Mouse (Mus musculus): Measurements from ENCODE around the gene Cdh4. TPM values are rescaled to one million over a fixed set of nuclear protein-coding genes. Genes with fewer than 3 reads are reported as not detected.
A peak's percentile ranks its signal among the peaks of the same experiment; 100 is the strongest.

The Cdh4 gene
- polyA plus RNA-seq, 1 experiment from 2014 or later = 32.7 TPM

- Histone ChIP-seq H3K36me3 (no peaks in the 10 kb centered on the region), H3K27ac (replicated peaks) (no peak overlapping the region), H3K4me3 (no peak overlapping the region), H3K4me1 (replicated peaks) (peaks cover 45% of the 10 kb centered on the region), H3K9me3 (no peaks in the 10 kb centered on the region), H3K4me2 (no peak overlapping the region), H3K27me3 (peaks cover 30% of the 10 kb centered on the region), H3K9ac (no peak overlapping the region)
- 78% methylated on average over 3 of the region's 3 CpGs for WGBS
- no peak for ATAC-seq (ENCODE audit: low read depth)
Observed at GRCm38 (mm10) chr2:179441086-179441485, 1.1 kb upstream of the Cdh4 start.

GRCm38 (mm10) chr2:179441717-179442116 lies 514 bp upstream of the Cdh4 start:
- Histone ChIP-seq H3K9me3 (no peaks in the 10 kb centered on the region), H3K9ac (peak overlapping the region; percentile 85), H3K4me2 (peak overlapping the region; percentile 91), H3K36me3 (no peaks in the 10 kb centered on the region), H3K27ac (replicated peaks) (peak overlapping the region; percentile 91; the same call in 1 of the 2 replicates), H3K27me3 (peaks cover 29% of the 10 kb centered on the region), H3K4me1 (replicated peaks) (peaks cover 50% of the 10 kb centered on the region), H3K4me3 (peak overlapping the region; percentile 77)
- 4% methylated on average over 8 of the region's 8 CpGs for WGBS
- ATAC-seq (ENCODE audit: low read depth) = peak; percentile 25; the same call in 1 of the 2 replicates

DNA sequence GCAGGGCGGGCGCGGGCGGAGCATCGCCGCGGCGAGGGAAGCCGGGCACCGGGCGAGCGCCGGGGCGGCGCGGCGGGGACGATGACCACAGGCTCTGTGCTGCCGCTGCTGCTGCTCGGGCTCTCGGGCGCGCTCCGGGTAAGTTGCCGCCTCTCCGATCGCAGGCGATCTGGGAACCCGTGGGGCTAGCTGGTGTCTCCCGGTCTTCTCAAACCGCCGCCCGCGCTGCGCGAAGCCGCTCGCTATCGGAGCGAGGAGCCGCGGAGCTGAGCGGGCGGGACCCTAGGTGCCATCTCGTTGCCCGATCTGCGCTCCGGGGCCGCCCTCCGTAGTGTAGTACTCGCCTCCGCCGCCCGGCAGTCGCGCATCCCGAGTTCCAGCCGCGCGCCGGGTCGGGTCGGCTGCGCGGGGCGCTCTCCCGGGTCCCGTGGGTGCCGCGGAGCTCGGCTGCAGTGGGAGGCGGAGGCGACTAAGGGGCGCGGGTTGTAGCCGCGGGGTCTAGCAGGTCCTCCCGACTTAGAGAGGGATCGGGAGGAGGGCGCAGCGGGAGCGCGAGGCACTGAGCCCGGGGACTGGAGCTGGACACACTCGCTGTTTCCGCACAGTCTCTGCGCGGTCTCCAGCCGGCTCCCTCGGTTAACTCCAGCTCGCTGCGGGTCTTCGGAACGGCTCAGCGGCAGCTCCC lies 452 bp downstream of the Cdh4 start:
- Histone ChIP-seq H3K9me3 (no peaks in the 10 kb centered on the region), H3K4me3 (peak overlapping the region; percentile 77), H3K9ac (peak overlapping the region; percentile 85), H3K36me3 (no peaks in the 10 kb centered on the region), H3K27ac (replicated peaks) (peak overlapping the region; percentile 91), H3K27me3 (peaks cover 25% of the 10 kb centered on the region), H3K4me2 (peak overlapping the region; percentile 91), H3K4me1 (replicated peaks) (peaks cover 57% of the 10 kb centered on the region)
- under 1% methylated on average over 73 of the region's 95 CpGs for WGBS
- ATAC-seq (ENCODE audit: low read depth) = peak; percentile 82

DNA sequence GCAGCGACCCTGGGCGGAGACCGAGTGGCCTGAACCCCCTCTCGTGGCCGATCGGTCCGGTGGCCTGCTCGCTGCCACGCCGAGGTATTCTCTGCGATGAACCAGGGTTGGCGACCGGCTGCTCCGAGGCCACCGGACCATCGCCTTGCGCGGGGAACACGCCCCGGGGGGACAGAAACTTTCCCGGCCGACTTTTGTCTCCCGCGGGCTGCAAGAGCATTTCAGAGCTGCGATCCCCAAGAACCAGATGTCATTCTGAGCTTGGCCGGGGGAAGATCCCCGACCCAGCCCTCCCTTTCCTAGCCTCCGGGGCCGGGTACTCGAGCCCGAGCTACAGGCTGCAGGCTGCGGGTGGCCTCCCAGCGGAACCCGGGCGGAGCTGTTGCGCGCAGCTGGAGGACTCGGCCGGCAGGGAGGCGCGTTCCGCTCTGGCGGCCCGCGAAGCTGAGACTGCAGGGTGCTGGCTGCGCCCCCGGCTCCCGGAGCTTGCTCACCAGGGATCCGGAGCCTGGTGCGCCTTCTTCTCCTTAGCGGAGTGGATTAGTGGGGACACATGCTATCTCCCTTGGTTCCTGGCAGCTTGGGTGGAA lies 1.1 kb downstream of the Cdh4 start:
- Histone ChIP-seq H3K27ac (replicated peaks) (peak overlapping the region; percentile 91), H3K36me3 (no peaks in the 10 kb centered on the region), H3K9ac (peak overlapping the region; percentile 85), H3K9me3 (no peaks in the 10 kb centered on the region), H3K4me2 (peak overlapping the region; percentile 91), H3K27me3 (peaks cover 25% of the 10 kb centered on the region), H3K4me1 (replicated peaks) (peaks cover 57% of the 10 kb centered on the region), H3K4me3 (peak overlapping the region; percentile 77)
- WGBS = under 1% methylated on average over 51 of the region's 51 CpGs
- ATAC-seq (ENCODE audit: low read depth) = peak; percentile 34

GRCm38 (mm10) chr2:179443959-179444358 lies 1.7 kb downstream of the Cdh4 start:
- Histone ChIP-seq H3K4me2 (peak overlapping the region; percentile 91), H3K4me3 (peak overlapping the region; percentile 77), H3K4me1 (replicated peaks) (peaks cover 57% of the 10 kb centered on the region), H3K9ac (peak overlapping the region; percentile 85), H3K27me3 (peaks cover 25% of the 10 kb centered on the region), H3K9me3 (no peaks in the 10 kb centered on the region), H3K36me3 (no peaks in the 10 kb centered on the region; the same call in 1 of the 2 replicates), H3K27ac (replicated peaks) (no peak overlapping the region)
- ATAC-seq (ENCODE audit: low read depth) = no peak
- 7% methylated on average over 4 of the region's 11 CpGs for WGBS

- no peak overlapping the region for H3K4me3 ChIP-seq
- 94% methylated on average over 4 of the region's 4 CpGs for WGBS
- no peak overlapping the region for H3K4me2 ChIP-seq
- no peak for ATAC-seq (ENCODE audit: low read depth)
- H3K9me3 ChIP-seq = no peaks in the 10 kb centered on the region; the same call in 1 of the 2 replicates
- H3K27ac ChIP-seq (replicated peaks) = no peak overlapping the region
- peaks cover 16% of the 10 kb centered on the region for H3K27me3 ChIP-seq
- peaks cover 35% of the 10 kb centered on the region for H3K4me1 ChIP-seq (replicated peaks)
- H3K9ac ChIP-seq = no peak overlapping the region
- peaks cover 11% of the 10 kb centered on the region; the same call in 1 of the 2 replicates for H3K36me3 ChIP-seq
Observed at GRCm38 (mm10) chr2:179448256-179448655, 6.0 kb downstream of the Cdh4 start.

DNA sequence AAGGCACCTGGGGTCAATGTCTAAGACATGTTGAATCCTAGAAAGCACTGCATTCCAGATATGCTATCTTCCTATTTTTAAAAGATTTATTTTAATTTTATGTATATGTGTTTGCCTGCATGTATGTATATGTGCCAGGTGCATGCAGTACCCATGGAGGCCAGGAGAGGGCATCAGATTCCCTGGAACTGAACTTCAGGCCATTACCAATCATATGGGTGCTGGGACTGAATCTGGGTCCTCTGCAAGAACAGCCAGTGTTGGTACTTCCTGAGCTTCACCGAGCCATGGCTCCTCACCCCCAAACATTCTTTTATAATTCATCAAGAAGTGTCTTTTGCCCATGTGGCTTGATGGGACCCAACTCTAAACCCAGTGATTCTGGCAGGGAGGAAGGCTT lies 6.8 kb downstream of the Cdh4 start:
- 100% methylated on average over 1 of the region's 1 CpGs for WGBS
- Histone ChIP-seq H3K9me3 (no peaks in the 10 kb centered on the region; the same call in 1 of the 2 replicates), H3K9ac (no peak overlapping the region), H3K27ac (replicated peaks) (no peak overlapping the region), H3K4me1 (replicated peaks) (peaks cover 27% of the 10 kb centered on the region), H3K27me3 (peaks cover 15% of the 10 kb centered on the region), H3K4me3 (no peak overlapping the region), H3K36me3 (peaks cover 11% of the 10 kb centered on the region; the same call in 1 of the 2 replicates), H3K4me2 (no peak overlapping the region)
- ATAC-seq (ENCODE audit: low read depth) = no peak

DNA sequence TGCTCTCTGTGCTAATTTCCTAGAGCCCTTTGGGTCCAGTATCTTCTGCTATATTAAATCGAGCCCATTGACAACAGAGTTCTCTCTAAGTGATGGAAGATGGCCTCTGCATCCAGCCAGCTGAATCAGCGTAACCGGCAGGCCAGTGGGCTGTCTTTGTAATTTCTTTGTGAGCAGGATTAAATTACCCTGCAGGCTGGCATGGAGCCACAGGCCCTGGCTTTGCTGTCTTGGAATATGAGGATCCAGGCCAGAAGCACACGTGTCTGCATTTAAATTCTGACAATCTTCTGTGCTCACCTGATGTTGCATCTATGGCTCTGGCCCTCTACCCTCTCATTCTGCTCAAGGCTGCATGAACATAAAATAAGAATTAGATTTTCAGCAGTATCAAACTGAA lies 17.0 kb downstream of the Cdh4 start:
- Histone ChIP-seq H3K4me3 (no peak overlapping the region), H3K9me3 (peaks cover 59% of the 10 kb centered on the region), H3K36me3 (peaks cover 42% of the 10 kb centered on the region), H3K4me1 (replicated peaks) (no peaks in the 10 kb centered on the region), H3K4me2 (no peak overlapping the region), H3K27me3 (no peaks in the 10 kb centered on the region), H3K9ac (no peak overlapping the region), H3K27ac (replicated peaks) (no peak overlapping the region)
- 77% methylated on average over 4 of the region's 4 CpGs for WGBS
- no peak for ATAC-seq (ENCODE audit: low read depth)

DNA sequence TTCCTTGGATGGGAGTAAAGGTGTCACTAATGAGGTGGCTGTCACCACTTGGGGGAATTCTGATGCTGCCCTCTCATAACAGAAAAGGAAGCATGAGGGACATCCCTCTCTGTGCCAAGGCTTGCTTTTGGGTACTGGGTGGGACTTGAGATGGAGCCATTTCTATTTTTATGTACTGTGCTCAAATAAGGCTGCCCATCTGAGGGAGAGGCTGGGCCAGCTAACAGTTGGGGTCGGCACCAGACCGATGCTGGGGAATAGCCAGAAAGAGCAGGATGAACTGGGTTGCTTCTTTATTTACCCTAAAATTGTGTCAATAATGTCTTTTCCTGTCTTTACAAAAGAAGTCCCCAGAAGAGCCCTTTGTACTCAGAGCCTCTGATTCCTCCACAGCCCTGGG lies 17.4 kb downstream of the Cdh4 start:
- Histone ChIP-seq H3K4me1 (replicated peaks) (no peaks in the 10 kb centered on the region), H3K9me3 (peaks cover 62% of the 10 kb centered on the region), H3K9ac (no peak overlapping the region), H3K27ac (replicated peaks) (no peak overlapping the region), H3K4me2 (no peak overlapping the region), H3K27me3 (no peaks in the 10 kb centered on the region), H3K4me3 (no peak overlapping the region), H3K36me3 (peaks cover 41% of the 10 kb centered on the region)
- WGBS = 98% methylated on average over 2 of the region's 2 CpGs
- no peak for ATAC-seq (ENCODE audit: low read depth)

- H3K4me1 ChIP-seq (replicated peaks) = peaks cover 9% of the 10 kb centered on the region
- H3K9ac ChIP-seq = no peak overlapping the region
- no peak overlapping the region for H3K27ac ChIP-seq (replicated peaks)
- peaks cover 53% of the 10 kb centered on the region for H3K9me3 ChIP-seq
- no peak for ATAC-seq (ENCODE audit: low read depth)
- H3K36me3 ChIP-seq = peaks cover 28% of the 10 kb centered on the region
- WGBS = 92% methylated on average over 4 of the region's 4 CpGs
- H3K27me3 ChIP-seq = no peaks in the 10 kb centered on the region
- no peak overlapping the region for H3K4me3 ChIP-seq
- no peak overlapping the region for H3K4me2 ChIP-seq
Observed at GRCm38 (mm10) chr2:179463514-179463913, 21.3 kb downstream of the Cdh4 start.

- Histone ChIP-seq H3K9ac (no peak overlapping the region), H3K4me1 (replicated peaks) (peaks cover 30% of the 10 kb centered on the region), H3K27ac (replicated peaks) (no peak overlapping the region), H3K27me3 (no peaks in the 10 kb centered on the region), H3K4me3 (no peak overlapping the region), H3K9me3 (peaks cover 13% of the 10 kb centered on the region), H3K36me3 (peaks cover 6% of the 10 kb centered on the region; the same call in 1 of the 2 replicates), H3K4me2 (no peak overlapping the region)
- 77% methylated on average over 8 of the region's 8 CpGs for WGBS
- ATAC-seq (ENCODE audit: low read depth) = no peak
Observed at GRCm38 (mm10) chr2:179467839-179468445, 25.7 kb downstream of the Cdh4 start.

DNA sequence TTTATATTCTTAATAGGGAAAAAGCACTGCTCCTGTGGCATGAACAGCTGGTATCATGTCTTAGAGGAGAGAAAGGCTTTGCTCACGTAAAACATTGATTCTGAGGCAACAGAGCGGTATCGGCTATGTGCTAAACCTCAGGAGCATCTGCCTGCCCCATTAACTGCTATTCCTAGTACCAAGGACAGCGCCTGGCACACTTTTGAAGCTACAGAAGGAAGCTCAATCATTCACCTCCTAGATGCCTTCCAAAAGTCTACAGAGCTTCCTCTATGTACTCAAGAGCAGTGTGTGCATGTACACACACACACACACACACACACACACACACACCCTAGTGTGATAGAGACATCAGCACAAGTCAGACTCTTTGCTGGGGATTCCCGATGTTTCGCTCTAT lies 34.4 kb downstream of the Cdh4 start:
- Histone ChIP-seq H3K4me2 (no peak overlapping the region), H3K27ac (replicated peaks) (no peak overlapping the region), H3K27me3 (no peaks in the 10 kb centered on the region), H3K4me1 (replicated peaks) (peaks cover 36% of the 10 kb centered on the region), H3K9me3 (no peaks in the 10 kb centered on the region), H3K4me3 (no peak overlapping the region), H3K9ac (no peak overlapping the region), H3K36me3 (no peaks in the 10 kb centered on the region)
- WGBS = 78% methylated on average over 6 of the region's 6 CpGs
- no peak for ATAC-seq (ENCODE audit: low read depth)

Measured in neural tube, embryonic 13.5 days (tissue).